Mouse (Mus musculus): Measurements from ENCODE around the gene Calr. TPM values are rescaled to one million over a fixed set of nuclear protein-coding genes. Genes with fewer than 3 reads are reported as not detected.
A peak's percentile ranks its signal among the peaks of the same experiment; 100 is the strongest.
"Not testable (repeated sequence)": the region's sequence is repeated elsewhere in the genome, so short reads cannot be mapped to it uniquely, and the experiment has no call there.

Gene Calr
- polyA plus RNA-seq, 1 experiment from 2014 or later, result 886 TPM

DNA sequence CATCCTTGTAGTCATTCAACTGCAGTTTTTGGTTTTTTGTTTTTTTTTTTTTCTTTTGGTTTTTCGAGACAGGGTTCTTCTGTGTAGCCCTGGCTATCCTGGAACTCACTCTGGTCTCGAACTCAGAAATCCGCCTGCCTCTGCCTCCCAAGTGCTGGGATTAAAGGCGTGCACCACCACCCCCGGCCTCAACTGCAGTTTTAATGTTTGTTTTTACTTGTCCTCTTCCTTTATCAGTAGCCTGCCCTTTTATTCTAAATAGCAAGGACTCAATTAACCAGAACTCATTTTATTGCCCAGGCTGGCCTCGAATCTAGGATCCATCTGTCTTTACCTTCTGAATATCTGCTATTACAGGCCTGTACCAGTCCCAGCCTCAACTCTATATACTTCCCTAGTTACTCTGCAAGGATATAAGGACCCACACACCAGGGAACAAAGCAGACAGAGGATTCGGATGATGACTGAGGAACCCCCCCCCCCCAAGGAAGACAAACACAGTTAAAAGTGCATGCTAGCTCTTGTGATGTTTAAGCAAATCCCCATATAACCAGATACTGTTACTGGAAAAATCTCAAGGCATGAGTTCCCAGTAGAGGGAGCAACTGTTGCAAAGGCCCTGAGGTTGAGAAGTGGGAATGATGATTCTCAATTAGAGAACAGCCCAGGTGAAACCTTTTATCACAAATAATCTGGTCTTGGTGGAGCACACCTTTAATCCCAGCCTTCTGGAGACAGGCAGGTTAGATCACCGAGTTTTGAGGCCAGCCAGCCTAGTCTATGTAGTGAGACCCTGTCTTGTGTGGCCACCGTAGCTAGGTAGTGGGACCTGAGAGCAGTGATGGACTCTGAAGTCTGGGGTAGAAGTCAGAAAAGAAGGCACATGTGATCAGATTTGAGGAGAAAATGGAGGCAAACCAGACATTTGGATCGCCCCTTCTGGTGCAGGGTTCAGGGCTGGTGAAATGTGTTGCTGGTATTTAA, 13.7 kb downstream of the Calr start:
- Histone ChIP-seq H3K9me3 (ENCODE audit: low read depth, low read length) (no peaks in the 10 kb centered on the region), H3K27ac (ENCODE audit: low read depth) (peak overlapping the region; percentile 96), H3K4me1 (ENCODE audit: insufficient read depth) (peaks cover 13% of the 10 kb centered on the region), H3K4me2 (peak overlapping the region; percentile 67), H3K27me3 (ENCODE audit: insufficient read depth, low read length) (no peaks in the 10 kb centered on the region), H3K4me3 (ENCODE audit: low read depth, low read length) (peak overlapping the region; percentile 95), H3K36me3 (ENCODE audit: insufficient read depth) (peaks cover 48% of the 10 kb centered on the region), H3K9ac (peak overlapping the region; percentile 98)
- peak; percentile 14; the same call in 1 of the 2 replicates for TF ChIP-seq CTCF (IDR thresholded peaks at IDR 0.05; ENCODE audit: low read depth)
- no peak for ATAC-seq (ENCODE audit: insufficient read depth)
- 51% methylated on average over 10 of the region's 10 CpGs for WGBS
- no peak for DNase-seq

DNA sequence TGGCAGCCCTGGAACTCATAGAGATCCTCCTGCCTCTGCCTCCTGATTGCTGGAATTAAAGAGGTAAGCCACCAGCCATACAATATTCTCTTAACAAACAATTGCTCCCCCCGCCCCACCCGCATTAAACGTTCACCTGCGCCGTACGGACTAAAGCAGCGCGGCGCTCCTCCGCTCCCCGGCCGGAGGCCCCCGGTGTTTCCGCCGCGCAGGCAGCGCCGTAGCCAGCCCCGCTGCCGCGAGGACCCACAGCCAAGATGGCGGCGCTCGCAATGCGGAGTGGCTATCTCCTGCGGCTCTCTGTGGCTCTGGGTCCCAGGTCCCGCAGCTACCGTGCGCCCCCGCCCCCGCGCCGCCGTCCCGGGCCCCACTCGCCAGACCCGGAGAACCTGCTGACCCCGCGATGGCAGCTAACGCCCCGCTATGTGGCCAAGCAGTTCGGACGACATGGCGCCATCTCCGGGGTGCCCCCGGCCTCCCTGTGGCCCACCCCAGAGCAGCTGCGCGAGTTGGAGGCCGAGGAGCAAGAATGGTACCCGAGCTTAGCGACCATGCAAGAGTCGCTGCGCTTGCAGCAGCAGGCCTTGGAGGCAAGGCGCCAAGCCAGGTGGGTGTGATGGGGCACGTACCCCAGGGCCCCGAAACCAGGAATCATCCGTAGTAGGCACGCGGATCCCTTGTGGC, 14.6 kb downstream of the Calr start:
- ATAC-seq (ENCODE audit: insufficient read depth) (peak; percentile 54), DNase-seq (peak; percentile 88)
- H3K4me1 ChIP-seq (ENCODE audit: insufficient read depth), result peaks cover 13% of the 10 kb centered on the region
- no peaks in the 10 kb centered on the region for H3K27me3 ChIP-seq (ENCODE audit: insufficient read depth, low read length)
- no peak for TF ChIP-seq CTCF (IDR thresholded peaks at IDR 0.05; ENCODE audit: low read depth)
- peak overlapping the region; percentile 96 for H3K27ac ChIP-seq (ENCODE audit: low read depth)
- H3K9ac ChIP-seq, result peak overlapping the region; percentile 98
- H3K4me2 ChIP-seq, result peak overlapping the region; percentile 67
- no peaks in the 10 kb centered on the region for H3K9me3 ChIP-seq (ENCODE audit: low read depth, low read length)
- peak overlapping the region; percentile 95 for H3K4me3 ChIP-seq (ENCODE audit: low read depth, low read length)
- peaks cover 40% of the 10 kb centered on the region for H3K36me3 ChIP-seq (ENCODE audit: insufficient read depth)
- under 1% methylated on average over 59 of the region's 59 CpGs for WGBS

DNA sequence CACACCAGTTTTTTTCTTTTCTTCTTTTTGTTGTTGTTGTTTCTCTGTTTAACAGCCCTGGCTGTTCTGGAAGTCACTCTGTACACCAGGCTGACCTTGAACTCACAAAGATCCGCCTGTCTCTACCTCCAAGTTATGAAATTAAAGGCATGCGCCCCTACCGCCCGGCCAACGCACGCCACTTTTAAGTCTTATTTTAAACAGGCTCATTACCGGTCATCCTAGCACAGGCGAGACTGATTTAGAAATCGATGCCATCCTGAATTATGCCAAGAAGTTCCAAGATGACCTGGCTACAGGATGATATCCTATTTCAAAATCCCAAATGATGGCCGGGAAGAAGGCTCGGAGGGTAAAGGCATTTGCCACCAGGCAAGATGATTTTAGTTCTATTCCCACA, 15.2 kb downstream of the Calr start, which contains the start of gene Gadd45gip1:
Gene Gadd45gip1, plus strand, starts transcription at position 33 of the 400 bp plus-strand sequence.
- H3K36me3 ChIP-seq (ENCODE audit: insufficient read depth), result peaks cover 33% of the 10 kb centered on the region
- DNase-seq (no peak), ATAC-seq (ENCODE audit: insufficient read depth) (no peak)
- H3K4me1 ChIP-seq (ENCODE audit: insufficient read depth), result peaks cover 13% of the 10 kb centered on the region
- 75% methylated on average over 11 of the region's 11 CpGs for WGBS
- H3K9ac ChIP-seq, result peak within 1 kb of the TSS; percentile 98
- H3K27me3 ChIP-seq (ENCODE audit: insufficient read depth, low read length), result no peaks in the 10 kb centered on the region
- no peaks in the 10 kb centered on the region for H3K9me3 ChIP-seq (ENCODE audit: low read depth, low read length)
- peak within 1 kb of the TSS; percentile 96 for H3K27ac ChIP-seq (ENCODE audit: low read depth)
- no peak for TF ChIP-seq CTCF (IDR thresholded peaks at IDR 0.05; ENCODE audit: low read depth)
- H3K4me2 ChIP-seq, result peak within 1 kb of the TSS; percentile 67
- peak within 1 kb of the TSS; percentile 95 for H3K4me3 ChIP-seq (ENCODE audit: low read depth, low read length)

DNA sequence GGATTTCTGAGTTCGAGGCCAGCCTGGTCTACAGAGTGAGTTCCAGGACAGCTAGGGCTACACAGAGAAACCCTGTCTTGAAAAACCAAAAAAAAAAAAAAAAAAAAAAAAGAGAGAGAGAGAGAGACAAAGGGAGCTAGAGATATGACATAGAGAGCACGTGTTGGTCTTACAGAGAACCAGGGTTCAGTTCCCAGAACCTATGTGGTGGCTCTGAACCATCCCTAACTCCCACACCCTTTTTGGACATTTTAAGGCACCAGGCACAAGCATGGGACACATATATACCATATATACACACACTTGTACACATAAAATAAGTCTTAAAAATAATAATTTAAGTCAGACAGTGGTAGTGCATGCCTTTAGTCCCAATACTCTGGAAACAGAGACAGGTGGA, 20.2 kb downstream of the Calr start:
- DNase-seq; ATAC-seq (ENCODE audit: insufficient read depth); H3K27ac ChIP-seq (ENCODE audit: low read depth); H3K9ac ChIP-seq; H3K9me3 ChIP-seq (ENCODE audit: low read depth, low read length); H3K27me3 ChIP-seq (ENCODE audit: insufficient read depth, low read length); H3K4me3 ChIP-seq (ENCODE audit: low read depth, low read length); H3K4me2 ChIP-seq; H3K4me1 ChIP-seq (ENCODE audit: insufficient read depth); H3K36me3 ChIP-seq (ENCODE audit: insufficient read depth): not testable (repeated sequence)
- WGBS, result 73% methylated on average over 1 of the region's 2 CpGs

DNA sequence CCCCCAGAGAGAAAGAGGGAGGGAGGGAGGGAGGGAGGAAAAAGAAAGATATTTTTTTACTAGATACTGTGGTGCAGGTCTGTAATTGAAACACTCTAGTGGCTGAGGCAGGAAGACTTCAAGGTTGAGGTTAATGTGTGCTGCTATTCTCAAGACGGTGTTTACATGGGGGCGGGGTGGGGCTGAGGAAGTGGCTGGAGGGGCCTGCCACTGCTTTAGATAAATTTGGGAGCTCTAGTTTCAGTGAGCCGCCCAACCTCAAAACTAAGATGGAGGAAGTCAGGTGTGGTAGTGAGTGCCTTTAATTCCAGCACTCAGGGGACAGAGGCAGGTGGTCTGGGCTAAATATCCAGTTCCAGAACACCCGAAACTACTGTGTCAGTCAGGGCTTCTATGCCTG, 21.1 kb downstream of the Calr start:
- no peak for TF ChIP-seq CTCF (IDR thresholded peaks at IDR 0.05; ENCODE audit: low read depth)
- Histone ChIP-seq H3K4me2 (no peak overlapping the region), H3K9ac (no peak overlapping the region), H3K4me1 (ENCODE audit: insufficient read depth) (no peaks in the 10 kb centered on the region), H3K36me3 (ENCODE audit: insufficient read depth) (no peaks in the 10 kb centered on the region), H3K27ac (ENCODE audit: low read depth) (no peak overlapping the region), H3K4me3 (ENCODE audit: low read depth, low read length) (no peak overlapping the region), H3K27me3 (ENCODE audit: insufficient read depth, low read length) (no peaks in the 10 kb centered on the region), H3K9me3 (ENCODE audit: low read depth, low read length) (no peaks in the 10 kb centered on the region)
- 40% methylated on average over 4 of the region's 4 CpGs for WGBS
- ATAC-seq (ENCODE audit: insufficient read depth) (no peak), DNase-seq (no peak)

DNA sequence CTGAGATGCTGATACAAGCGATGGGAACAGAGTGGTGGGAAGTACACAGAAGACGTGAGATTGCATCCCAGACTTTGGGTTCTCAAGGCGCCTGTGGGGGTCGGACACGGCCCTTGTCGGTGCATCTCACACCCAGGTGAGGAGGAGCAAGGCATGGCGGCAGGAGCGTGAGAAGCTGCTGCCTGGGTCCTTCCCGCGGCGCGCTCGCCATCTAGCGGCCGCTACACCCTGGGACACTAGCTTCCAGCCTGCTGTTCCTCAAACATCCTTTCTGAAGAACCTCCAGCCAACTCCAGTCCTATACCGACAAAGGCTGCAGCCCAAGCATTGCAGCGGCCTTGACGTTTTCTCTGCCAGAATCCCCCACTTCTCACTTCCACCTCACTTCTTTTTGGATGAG, 23.1 kb downstream of the Calr start:
- Histone ChIP-seq H3K9me3 (ENCODE audit: low read depth, low read length) (no peaks in the 10 kb centered on the region), H3K27ac (ENCODE audit: low read depth) (no peak overlapping the region), H3K9ac (no peak overlapping the region), H3K4me1 (ENCODE audit: insufficient read depth) (no peaks in the 10 kb centered on the region), H3K27me3 (ENCODE audit: insufficient read depth, low read length) (no peaks in the 10 kb centered on the region), H3K36me3 (ENCODE audit: insufficient read depth) (no peaks in the 10 kb centered on the region), H3K4me3 (ENCODE audit: low read depth, low read length) (no peak overlapping the region), H3K4me2 (peak overlapping the region; percentile 49)
- ATAC-seq (ENCODE audit: insufficient read depth), result peak; percentile 82
- peak; percentile 92 for TF ChIP-seq CTCF (IDR thresholded peaks at IDR 0.05; ENCODE audit: low read depth)
- WGBS, result under 1% methylated on average over 18 of the region's 18 CpGs
- DNase-seq, result peak; percentile 91

DNA sequence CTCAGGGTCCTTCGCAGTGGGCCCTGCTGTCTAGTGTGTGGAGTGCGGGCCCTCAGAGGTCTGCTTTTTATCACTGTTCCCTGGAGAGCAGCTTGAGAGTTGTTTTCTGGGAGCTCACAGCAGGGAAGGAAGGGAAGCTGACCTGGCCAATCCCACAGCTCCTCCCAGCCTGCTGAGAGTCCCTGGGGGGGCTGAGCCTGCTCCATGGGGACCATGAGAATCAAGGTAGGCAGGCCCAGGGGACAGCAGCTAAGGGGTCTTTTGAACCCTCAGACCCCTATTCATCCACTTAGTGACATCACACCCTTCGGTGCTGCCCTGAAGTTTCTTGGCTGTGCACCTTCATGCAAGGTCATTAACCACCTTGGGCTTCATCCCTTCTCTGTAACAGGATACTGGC, 24.0 kb downstream of the Calr start, which contains the start of gene Dand5:
Gene Dand5, minus strand, starts transcription at position 101 of the 400 bp plus-strand sequence.
- H3K9ac ChIP-seq, result no peak within 1 kb of the TSS
- no peak within 1 kb of the TSS for H3K4me3 ChIP-seq (ENCODE audit: low read depth, low read length)
- 35% methylated on average over 3 of the region's 3 CpGs for WGBS
- H3K9me3 ChIP-seq (ENCODE audit: low read depth, low read length), result no peaks in the 10 kb centered on the region
- no peak for TF ChIP-seq CTCF (IDR thresholded peaks at IDR 0.05; ENCODE audit: low read depth)
- H3K4me1 ChIP-seq (ENCODE audit: insufficient read depth), result no peaks in the 10 kb centered on the region
- H3K36me3 ChIP-seq (ENCODE audit: insufficient read depth), result no peaks in the 10 kb centered on the region
- H3K27ac ChIP-seq (ENCODE audit: low read depth), result no peak within 1 kb of the TSS
- no peaks in the 10 kb centered on the region for H3K27me3 ChIP-seq (ENCODE audit: insufficient read depth, low read length)
- DNase-seq, result no peak
- no peak for ATAC-seq (ENCODE audit: insufficient read depth)
- H3K4me2 ChIP-seq, result peak within 1 kb of the TSS; percentile 49

Measured in lung, embryonic 14.5 days (tissue).